Mouse (Mus musculus) limb, embryonic 13.5 days (tissue): ENCODE measurements around the gene Prickle2. TPM values are rescaled to one million over a fixed set of nuclear protein-coding genes. Genes with fewer than 3 reads are reported as not detected.

ENCODE experiments used
- ATAC-seq: fragments of 200-750 bp; cut with Nextera tagmentation; 2 replicates; pipeline ENCODE4 v1.8.0; 2017; ENCODE audit warnings: low read depth, moderate number of reproducible peaks, moderate TSS enrichment; ENCODE audit not compliant: low FRiP score
- H3K27ac ChIP-seq: fragments of 300-500 bp; sonication (generic); 2 replicates; pipeline ENCODE4 v1.5.1; 2015; ENCODE audit warnings: inconsistent platforms, mild to moderate bottlenecking, moderate library complexity
- H3K27me3 ChIP-seq: fragments of 300-500 bp; sonication (generic); 2 replicates; pipeline ENCODE4 v1.6.1; 2015; ENCODE audit warnings: mild to moderate bottlenecking, inconsistent platforms
- H3K36me3 ChIP-seq: fragments of 300-500 bp; sonication (generic); 2 replicates; pipeline ENCODE4 v1.6.1; 2015; ENCODE audit warnings: inconsistent platforms, mild to moderate bottlenecking, moderate library complexity
- H3K4me1 ChIP-seq: fragments of 300-500 bp; sonication (generic); 2 replicates; pipeline ENCODE4 v1.6.1; 2015; ENCODE audit warnings: inconsistent platforms
- H3K4me2 ChIP-seq: fragments of 300-500 bp; sonication (generic); replicated peaks from 2 replicates; pipeline ENCODE4 v1.6.1; 2015; ENCODE audit warnings: inconsistent platforms, mild to moderate bottlenecking, moderate library complexity
- H3K4me3 ChIP-seq: fragments of 300-500 bp; sonication (generic); 2 replicates; pipeline ENCODE4 v1.5.1; 2015; ENCODE audit warnings: moderate library complexity, mild to moderate bottlenecking, inconsistent platforms
- H3K9ac ChIP-seq: fragments of 300-500 bp; sonication (generic); 2 replicates; pipeline ENCODE4 v1.6.1; 2015; ENCODE audit warnings: mild to moderate bottlenecking, inconsistent platforms
- H3K9me3 ChIP-seq: fragments of 300-500 bp; sonication (generic); 2 replicates; pipeline ENCODE4 v1.6.1; 2016; ENCODE audit warnings: inconsistent platforms
- WGBS: fragments of 180-500 bp; shearing (Covaris S2); methylation state at CpG from one replicate; pipeline ENCODE4 v1.1.7; 2015; 5-methylcytosine and 5-hydroxymethylcytosine counted together
- polyA plus RNA-seq: library from polyadenylated mRNA; unstranded; fragments of >200 nt; fragmentation: Nextera tagmentation; extraction: Ambion mirVana; gene quantifications from 2 replicates; pipeline ENCODE4 v1.2.1, GENCODE M21; 2015

Gene Prickle2
- polyA plus RNA-seq, 1 experiment from 2014 or later = 6.1 TPM

DNA sequence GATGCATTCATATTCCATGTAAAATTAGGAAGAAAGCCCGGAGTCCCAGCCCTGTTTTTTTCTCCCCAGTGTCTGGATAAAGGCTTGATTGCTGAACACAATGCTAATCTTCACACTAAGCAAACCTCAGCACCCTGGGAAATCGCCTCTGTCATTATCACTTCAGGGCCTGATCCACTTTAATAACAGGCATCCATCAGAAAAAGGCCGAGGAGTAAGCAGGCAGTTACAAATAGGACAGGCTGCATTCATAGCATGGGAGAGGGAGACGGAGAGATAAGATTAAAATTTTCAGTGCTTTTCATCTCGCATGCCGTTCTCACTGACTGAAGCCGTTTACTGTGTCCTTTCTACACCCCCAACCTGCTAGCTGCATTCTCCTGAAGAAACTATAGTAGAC, 135.9 kb downstream of the Prickle2 start:
- ATAC-seq = no peak
- Histone ChIP-seq H3K4me2 (no peak overlapping the region), H3K9ac (no peak overlapping the region), H3K9me3 (no peaks in the 10 kb centered on the region), H3K4me3 (no peak overlapping the region), H3K4me1 (no peaks in the 10 kb centered on the region), H3K27me3 (no peaks in the 10 kb centered on the region), H3K36me3 (no peaks in the 10 kb centered on the region), H3K27ac (no peak overlapping the region)
- 77% methylated on average over 7 of the region's 7 CpGs for WGBS

DNA sequence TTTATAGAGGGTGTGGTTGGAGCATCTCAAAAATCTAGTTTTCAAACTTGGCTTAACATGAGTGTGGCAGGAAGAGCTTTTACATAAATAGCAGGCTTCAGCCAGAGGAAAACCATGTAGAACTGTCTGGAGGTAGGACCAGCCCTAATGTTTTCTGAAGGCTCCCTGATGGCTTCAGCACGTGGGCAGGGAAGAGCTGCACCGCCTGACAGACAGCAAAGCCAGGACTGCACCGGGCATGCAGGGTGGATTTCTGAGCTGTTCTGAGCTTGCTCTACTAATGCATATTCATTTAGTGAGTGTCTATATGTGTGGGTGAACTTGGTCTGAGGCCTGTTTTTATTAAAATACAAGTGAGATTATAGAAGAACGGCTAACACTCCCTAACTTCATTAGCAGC, 136.7 kb downstream of the Prickle2 start:
- no peak overlapping the region for H3K4me2 ChIP-seq
- H3K4me3 ChIP-seq = no peak overlapping the region
- H3K27me3 ChIP-seq = no peaks in the 10 kb centered on the region
- H3K36me3 ChIP-seq = no peaks in the 10 kb centered on the region
- WGBS = 64% methylated on average over 4 of the region's 4 CpGs
- H3K9ac ChIP-seq = no peak overlapping the region
- ATAC-seq = no peak
- no peaks in the 10 kb centered on the region for H3K4me1 ChIP-seq
- no peak overlapping the region for H3K27ac ChIP-seq
- no peaks in the 10 kb centered on the region for H3K9me3 ChIP-seq

DNA sequence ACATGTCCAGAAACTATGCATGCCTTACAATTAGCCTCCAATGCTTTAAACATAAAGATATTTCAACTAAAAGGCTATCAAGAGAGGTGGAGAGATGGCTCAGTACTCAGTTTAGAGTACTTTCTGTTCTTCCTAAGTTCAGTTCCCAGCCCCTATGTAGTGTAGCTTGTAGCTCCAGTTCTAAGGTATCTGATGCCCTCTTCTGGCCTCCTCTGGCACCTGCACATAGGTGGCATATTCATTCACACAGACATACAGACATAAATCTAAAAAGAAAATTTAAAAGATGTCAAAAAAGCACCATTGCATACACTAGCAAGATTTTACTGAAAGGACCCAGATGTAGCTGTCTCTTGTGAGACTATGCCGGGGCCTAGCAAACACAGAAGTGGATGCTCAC, 146.7 kb downstream of the Prickle2 start:
- WGBS = 96% methylated on average over 1 of the region's 1 CpGs
- H3K4me3 ChIP-seq = no peak overlapping the region

DNA sequence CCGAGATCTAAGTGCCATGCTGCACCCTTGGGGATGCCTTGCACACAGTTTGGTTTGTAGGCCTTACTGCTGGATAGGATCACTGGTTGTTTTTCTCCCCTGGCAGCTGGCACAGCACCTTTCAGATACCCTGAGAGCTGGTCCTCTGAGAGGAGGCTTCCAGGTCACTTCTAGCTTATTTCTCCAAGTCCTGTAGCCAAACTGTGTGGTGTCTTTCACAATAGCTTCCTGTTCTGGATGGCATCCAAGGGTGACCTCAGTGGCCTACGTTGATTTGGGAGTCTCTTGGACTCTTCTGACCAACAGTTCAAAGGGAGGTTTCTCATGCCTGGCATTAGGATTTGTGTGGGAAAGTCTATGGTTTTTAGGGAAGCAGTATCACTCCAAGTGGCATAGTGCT, 150.3 kb downstream of the Prickle2 start:
- no peak overlapping the region for H3K9ac ChIP-seq
- no peaks in the 10 kb centered on the region for H3K36me3 ChIP-seq
- H3K4me3 ChIP-seq = no peak overlapping the region
- H3K4me1 ChIP-seq = peaks cover 9% of the 10 kb centered on the region
- H3K27me3 ChIP-seq = no peaks in the 10 kb centered on the region
- no peak overlapping the region for H3K4me2 ChIP-seq
- no peak overlapping the region for H3K27ac ChIP-seq
- ATAC-seq = no peak
- WGBS = 77% methylated on average over 2 of the region's 2 CpGs
- 0 out of 2 replicates have a peak, but pooled peaks cover 4% of the 10 kb centered on the region for H3K9me3 ChIP-seq

More for the DNA sequence above, 146.7 kb downstream of the Prickle2 start:
- Histone ChIP-seq H3K36me3 (no peaks in the 10 kb centered on the region), H3K27me3 (no peaks in the 10 kb centered on the region), H3K4me1 (peaks cover 6% of the 10 kb centered on the region; the same call in 1 of the 2 replicates), H3K9ac (no peak overlapping the region), H3K9me3 (no peaks in the 10 kb centered on the region), H3K4me2 (no peak overlapping the region), H3K27ac (no peak overlapping the region)
- ATAC-seq = no peak

DNA sequence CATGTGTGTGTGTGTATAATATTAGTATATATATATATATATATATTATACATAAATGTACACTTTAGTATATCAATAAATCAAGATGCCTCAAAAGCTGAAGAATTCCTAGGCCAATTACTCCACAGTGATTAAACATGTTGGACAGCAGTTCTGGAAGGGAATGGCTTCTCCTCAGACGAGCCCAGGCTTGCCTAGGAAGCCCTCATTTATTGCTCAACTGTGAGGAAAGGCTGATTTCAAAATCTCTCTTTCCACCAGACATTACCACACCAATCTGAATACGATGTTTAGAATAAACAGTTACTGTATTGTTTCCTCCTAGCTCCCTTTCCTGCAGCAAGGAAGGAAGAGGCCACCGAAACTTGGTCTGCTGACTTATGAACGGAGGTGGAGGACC, 152.9 kb downstream of the Prickle2 start:
- WGBS = 86% methylated on average over 4 of the region's 4 CpGs
- ATAC-seq = no peak

DNA sequence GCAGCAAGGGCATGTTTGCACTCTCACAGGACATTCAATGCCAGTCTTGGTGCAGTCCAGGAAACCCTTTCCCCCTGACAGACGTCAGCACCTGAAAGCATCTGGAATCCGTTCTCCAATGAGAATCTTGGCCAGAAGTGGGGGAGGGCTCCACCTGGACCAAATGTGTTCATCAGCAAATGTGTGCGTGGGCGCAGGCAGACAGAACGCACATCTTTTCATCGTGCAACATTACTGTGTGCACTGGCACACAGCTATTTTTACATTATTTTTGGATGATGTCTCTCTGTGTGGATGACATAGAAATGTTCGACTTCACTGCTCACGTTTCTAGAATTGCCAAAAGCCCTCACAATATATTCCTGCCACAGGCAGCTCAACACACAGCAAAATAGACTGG, 156.7 kb downstream of the Prickle2 start:
- Histone ChIP-seq H3K4me1 (peaks cover 3% of the 10 kb centered on the region; the same call in 1 of the 2 replicates), H3K27ac (no peak overlapping the region), H3K27me3 (no peaks in the 10 kb centered on the region), H3K9me3 (0 out of 2 replicates have a peak, but pooled peaks cover 4% of the 10 kb centered on the region), H3K9ac (no peak overlapping the region), H3K4me2 (no peak overlapping the region), H3K36me3 (no peaks in the 10 kb centered on the region), H3K4me3 (no peak overlapping the region)
- WGBS = 67% methylated on average over 8 of the region's 8 CpGs
- ATAC-seq = no peak

More for the DNA sequence above, 152.9 kb downstream of the Prickle2 start:
- 0 out of 2 replicates have a peak, but pooled peaks cover 4% of the 10 kb centered on the region for H3K9me3 ChIP-seq
- no peak overlapping the region for H3K9ac ChIP-seq
- H3K4me3 ChIP-seq = no peak overlapping the region
- no peak overlapping the region for H3K27ac ChIP-seq
- no peaks in the 10 kb centered on the region for H3K27me3 ChIP-seq
- H3K4me1 ChIP-seq = peaks cover 9% of the 10 kb centered on the region
- H3K4me2 ChIP-seq = no peak overlapping the region
- H3K36me3 ChIP-seq = no peaks in the 10 kb centered on the region

DNA sequence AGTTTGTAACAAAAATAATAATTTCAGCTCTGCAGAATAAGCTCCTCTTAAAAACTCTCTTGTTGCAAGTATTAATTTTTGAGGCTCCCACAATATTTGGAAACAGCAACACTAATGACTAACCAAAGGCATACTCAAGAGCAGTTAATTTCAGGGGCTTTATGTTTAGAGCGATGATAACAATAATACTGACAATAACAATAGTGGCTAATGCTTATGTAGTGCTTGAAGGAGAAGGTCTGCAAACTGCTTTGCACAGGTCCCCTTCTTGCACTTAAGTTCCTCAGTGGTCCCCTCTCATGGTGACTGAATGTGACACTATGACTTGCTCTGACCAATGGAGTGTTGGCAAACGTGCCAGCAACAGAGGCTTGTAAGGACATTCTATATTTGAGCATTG, 160.8 kb downstream of the Prickle2 start:
- Histone ChIP-seq H3K36me3 (no peaks in the 10 kb centered on the region), H3K27ac (no peak overlapping the region), H3K9ac (no peak overlapping the region), H3K4me3 (no peak overlapping the region), H3K27me3 (no peaks in the 10 kb centered on the region), H3K4me2 (no peak overlapping the region), H3K9me3 (no peaks in the 10 kb centered on the region), H3K4me1 (peaks cover 7% of the 10 kb centered on the region; the same call in 1 of the 2 replicates)
- ATAC-seq = no peak
- 75% methylated on average over 2 of the region's 2 CpGs for WGBS

DNA sequence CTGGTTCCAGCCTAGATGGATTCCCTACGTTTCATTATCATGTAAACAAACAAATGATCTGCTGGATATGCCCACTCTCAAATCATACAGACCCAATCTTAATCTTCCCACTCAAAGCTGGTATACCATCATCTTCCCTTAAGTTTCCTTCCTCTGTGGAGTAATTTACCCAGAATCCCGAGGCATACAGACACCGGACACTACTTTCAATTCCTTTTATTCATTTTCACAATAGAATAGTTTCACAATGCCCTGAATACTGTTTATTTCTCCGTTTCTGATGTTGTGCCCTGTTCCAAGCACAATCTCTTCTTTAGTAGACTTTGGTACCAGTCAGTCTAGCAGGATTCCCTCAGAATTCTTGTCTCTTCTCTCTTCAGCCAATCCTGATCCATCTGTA, 162.1 kb downstream of the Prickle2 start:
- 89% methylated on average over 4 of the region's 4 CpGs for WGBS
- H3K27me3 ChIP-seq = no peaks in the 10 kb centered on the region
- no peaks in the 10 kb centered on the region for H3K9me3 ChIP-seq
- peaks cover 7% of the 10 kb centered on the region; the same call in 1 of the 2 replicates for H3K4me1 ChIP-seq
- ATAC-seq = no peak
- no peak overlapping the region for H3K9ac ChIP-seq
- H3K4me3 ChIP-seq = no peak overlapping the region
- no peak overlapping the region for H3K4me2 ChIP-seq
- H3K27ac ChIP-seq = no peak overlapping the region
- H3K36me3 ChIP-seq = no peaks in the 10 kb centered on the region

DNA sequence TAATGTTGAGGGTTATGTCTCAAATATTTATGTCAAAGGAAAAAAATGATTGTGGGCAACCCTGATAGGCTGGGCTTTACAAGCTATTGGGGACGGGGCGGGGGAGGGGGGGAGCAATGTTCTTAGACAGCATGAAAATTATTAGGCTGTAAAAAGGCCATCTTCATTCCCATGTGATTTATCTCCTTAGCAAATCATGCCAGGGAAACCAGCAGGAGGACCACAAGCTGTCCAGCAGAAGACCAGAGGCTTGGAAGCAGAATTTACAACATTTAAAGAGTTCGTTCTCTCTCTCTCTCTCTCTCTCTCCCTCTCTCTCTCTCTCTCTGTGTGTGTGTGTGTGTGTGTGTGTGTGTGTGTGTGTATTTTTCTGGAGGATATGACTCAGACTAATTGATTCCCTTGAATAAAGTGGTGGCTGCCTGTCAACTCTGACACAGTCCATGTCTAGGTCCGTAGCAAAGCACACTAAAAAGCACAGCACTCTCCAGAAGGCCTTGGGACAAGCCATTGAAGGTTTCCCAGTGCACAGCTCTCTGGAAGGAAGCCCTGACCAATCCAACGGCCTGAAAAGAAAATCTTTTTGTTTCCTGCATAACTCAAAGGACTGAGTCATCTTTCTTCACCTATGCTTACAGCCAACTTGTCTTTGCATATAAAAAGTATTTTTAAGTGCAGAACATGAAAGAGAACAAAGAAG, 163.4 kb downstream of the Prickle2 start:
- no peak for ATAC-seq
- no peak overlapping the region for H3K9ac ChIP-seq
- no peak overlapping the region for H3K27ac ChIP-seq
- no peak overlapping the region for H3K4me3 ChIP-seq
- peaks cover 7% of the 10 kb centered on the region; the same call in 1 of the 2 replicates for H3K4me1 ChIP-seq
- no peaks in the 10 kb centered on the region for H3K27me3 ChIP-seq
- WGBS = 52% methylated on average over 5 of the region's 5 CpGs
- no peaks in the 10 kb centered on the region for H3K36me3 ChIP-seq
- H3K4me2 ChIP-seq = no peak overlapping the region
- H3K9me3 ChIP-seq = no peaks in the 10 kb centered on the region

DNA sequence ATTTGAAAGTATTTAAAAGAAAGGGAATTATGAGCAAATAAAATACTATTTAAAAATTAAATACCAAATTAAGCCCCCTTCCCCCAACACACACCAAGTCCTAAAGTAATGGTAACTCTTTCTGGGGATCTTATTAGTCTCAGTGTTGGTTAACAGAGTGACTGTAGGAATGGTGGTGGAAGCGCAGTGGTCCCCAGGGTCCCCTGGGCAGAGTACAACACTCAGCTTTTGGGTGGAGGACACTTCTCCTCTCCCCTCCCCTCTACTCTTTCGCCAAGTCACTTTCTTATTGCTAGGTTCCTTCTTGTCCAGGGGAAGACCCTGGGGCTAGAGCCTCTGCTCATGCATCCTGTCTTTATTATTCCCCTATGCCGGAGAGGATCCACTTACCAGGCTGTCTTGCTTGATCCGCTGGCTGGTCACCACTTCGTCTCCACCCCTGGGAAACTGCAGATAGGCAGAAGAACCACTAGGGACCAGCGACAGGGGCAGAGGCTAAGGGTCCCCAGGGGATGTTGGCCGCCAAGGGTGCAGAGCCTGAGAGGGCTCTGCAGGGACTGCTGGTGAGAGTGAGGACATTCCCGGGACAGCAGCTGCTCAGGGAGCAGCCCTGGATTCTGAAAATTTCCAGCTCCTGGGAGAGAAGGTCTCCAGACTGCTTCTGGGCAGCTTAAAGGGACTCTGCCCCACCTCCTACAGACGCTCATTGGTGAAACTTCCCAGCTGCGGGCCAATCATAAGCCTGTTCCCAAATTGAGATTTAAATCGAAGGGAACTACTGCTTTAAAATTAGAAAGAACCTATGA, 171.5 kb downstream of the Prickle2 start:
- H3K27me3 ChIP-seq = no peaks in the 10 kb centered on the region
- 5% methylated on average over 11 of the region's 11 CpGs for WGBS
- H3K9me3 ChIP-seq = no peaks in the 10 kb centered on the region
- H3K9ac ChIP-seq = peak overlapping the region; percentile 66
- peaks cover 24% of the 10 kb centered on the region for H3K4me1 ChIP-seq
- no peaks in the 10 kb centered on the region for H3K36me3 ChIP-seq
- ATAC-seq = peak; percentile 89
- H3K4me2 ChIP-seq = peak overlapping the region; percentile 83
- peak overlapping the region; percentile 49 for H3K4me3 ChIP-seq
- no peak overlapping the region for H3K27ac ChIP-seq

DNA sequence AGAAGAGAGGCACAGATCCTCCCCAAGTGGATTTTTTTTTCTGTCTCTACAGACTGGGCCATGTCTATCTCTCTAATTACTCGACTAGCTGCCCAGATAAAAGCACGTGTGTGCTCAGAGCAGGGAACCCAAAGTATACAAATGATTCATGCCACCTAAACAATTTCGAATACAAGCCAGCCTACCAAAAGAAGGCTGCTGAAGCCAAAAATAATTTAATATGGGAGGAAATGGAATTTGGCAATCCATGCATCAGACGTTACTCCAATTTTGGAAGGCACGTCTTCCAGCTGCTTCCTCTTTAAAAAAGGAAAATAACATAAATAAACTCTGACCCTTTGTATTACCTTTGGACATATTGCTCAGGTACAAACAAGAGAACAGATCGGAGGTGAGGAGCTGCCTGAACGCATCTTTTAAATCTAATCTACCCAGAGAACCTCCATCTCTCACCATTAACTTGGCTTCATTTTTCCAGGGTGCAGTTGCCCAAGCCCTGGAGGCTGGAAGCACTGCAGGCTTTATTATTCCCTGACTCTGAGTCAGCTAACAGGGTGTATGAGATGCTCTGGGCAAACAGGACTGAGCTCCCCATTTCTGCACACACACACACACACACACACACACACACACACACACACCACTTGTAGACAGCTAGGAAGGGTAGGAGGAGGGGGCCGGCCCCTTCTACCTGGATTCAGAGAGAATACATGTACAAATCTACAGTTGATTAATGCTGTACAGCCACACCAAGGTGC, 172.5 kb downstream of the Prickle2 start:
- ATAC-seq = no peak
- Histone ChIP-seq H3K4me3 (peak overlapping the region; percentile 49), H3K27me3 (no peaks in the 10 kb centered on the region), H3K9ac (no peak overlapping the region), H3K4me1 (peaks cover 24% of the 10 kb centered on the region), H3K27ac (no peak overlapping the region), H3K4me2 (peak overlapping the region; percentile 83), H3K36me3 (no peaks in the 10 kb centered on the region), H3K9me3 (no peaks in the 10 kb centered on the region)
- WGBS = 48% methylated on average over 8 of the region's 8 CpGs

DNA sequence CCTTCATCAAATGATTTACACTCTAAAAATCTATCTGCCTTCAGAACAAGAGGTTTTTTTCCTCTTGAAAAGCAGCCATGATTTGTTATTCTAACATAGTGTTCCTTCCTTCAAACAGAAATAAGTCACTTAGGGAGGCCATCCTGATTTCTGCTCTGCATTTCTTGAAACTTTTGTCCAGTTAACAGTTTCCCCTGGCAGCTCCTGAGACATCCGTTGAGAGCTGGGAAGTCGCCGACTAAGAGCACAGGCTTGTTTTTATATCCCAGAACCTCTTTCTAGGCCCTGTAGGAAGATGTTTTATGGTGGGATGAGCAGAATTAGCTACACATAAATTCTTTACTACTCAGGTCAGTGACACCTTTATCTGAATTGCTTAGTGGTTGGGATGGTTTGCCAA, 173.1 kb downstream of the Prickle2 start:
- H3K4me2 ChIP-seq = peak overlapping the region; percentile 83

More for the DNA sequence above, 173.1 kb downstream of the Prickle2 start:
- 20% methylated on average over 3 of the region's 3 CpGs for WGBS
- Histone ChIP-seq H3K4me1 (peaks cover 24% of the 10 kb centered on the region), H3K9ac (no peak overlapping the region), H3K36me3 (no peaks in the 10 kb centered on the region), H3K27me3 (no peaks in the 10 kb centered on the region), H3K9me3 (no peaks in the 10 kb centered on the region), H3K27ac (no peak overlapping the region), H3K4me3 (no peak overlapping the region)
- ATAC-seq = no peak
